Mouse (Mus musculus): ENCODE data around the gene Gm45837.

GRCm38 (mm10) chr7:101480671-101481070 lies 70.0 kb downstream of the Gm45837 start:
- TF ChIP-seq USF1 (IDR thresholded peaks at IDR 0.05; ENCODE audit: low read depth) (no peak), POLR2A (IDR thresholded peaks at IDR 0.05; ENCODE audit: insufficient read length, low read depth) (no peak), POLR2AphosphoS2 (IDR thresholded peaks at IDR 0.05; ENCODE audit: insufficient read length, low read depth) (no peak), MAX (IDR thresholded peaks at IDR 0.05; ENCODE audit: low read depth) (no peak), MYOG (IDR thresholded peaks at IDR 0.05; ENCODE audit: control insufficient read depth in 1 of 3, insufficient read depth in 1 of 3, insufficient read length in 2 of 3, low read depth in 2 of 3) (no peak), MYOD1 (IDR thresholded peaks at IDR 0.05; ENCODE audit: control insufficient read depth in 1 of 3, insufficient read length in 2 of 3, low read depth in 2 of 3) (no peak), REST (IDR thresholded peaks at IDR 0.05; ENCODE audit: insufficient read depth, insufficient read length) (no peak), TCF3 (IDR thresholded peaks at IDR 0.05; ENCODE audit: insufficient read length, low read depth) (no peak)
